8 mouse cellular contexts compared by ENCODE assay signal in genomic region chr17:36997033-36997735, GRCm38 (mm10). TPM values are rescaled to one million over a fixed set of nuclear protein-coding genes. Genes with fewer than 3 reads are reported as not detected.
DNase-seq lines count a peak whose midpoint lies in the region; ATAC-seq lines count a peak whose summit lies in the region.

No protein-coding gene starts in this region.

- ATAC-seq in granulocyte monocyte progenitor cell, adult 5-6 weeks (replicated peaks; ENCODE audit: poor library complexity, severe bottlenecking), result peak; percentile 45

- peak; percentile 28 for DNase-seq in 3134 (ENCODE audit: extremely low read depth, insufficient read length, low spot score)
- DNase-seq in NIH3T3 (ENCODE audit: low read depth), result peak; percentile 94
- peak; percentile 88 to 96 for DNase-seq in cerebellum, postnatal 14 days
- DNase-seq in kidney, postnatal 14 days, result peak; percentile 83
- peak; percentile 83 to 87 for DNase-seq in lung, adult 18-20 months
- peak; percentile 73 for DNase-seq in retina, postnatal 7 days (ENCODE audit: low read depth, low spot score)
- DNase-seq in urinary bladder, adult 2 months (ENCODE audit: low spot score), result peak; percentile 61

RNA-seq across cellular contexts. Expression of gene Zfp57, which starts 3.8 kb away (rescaled TPM):
- 1.2 TPM in 1 of 2 replicates, not detected in the other for total RNA-seq in granulocyte monocyte progenitor cell, adult 5-6 weeks (2014; fragmentation: Nextera tagmentation)
- 0.57 TPM in 1 of 2 replicates, not detected in the other for total RNA-seq in granulocyte monocyte progenitor cell, adult 5-6 weeks (2017)
- polyA plus RNA-seq in urinary bladder, adult 2 months (2012; rRNA removed), result 22.6 and 32.3 TPM in 2 replicates

RNA-seq across cellular contexts. Expression of gene H2-M5, which starts 7.8 kb away (rescaled TPM):
- not detected in 2 replicates for total RNA-seq in granulocyte monocyte progenitor cell, adult 5-6 weeks (2014; fragmentation: Nextera tagmentation)
- not detected in 2 replicates for total RNA-seq in granulocyte monocyte progenitor cell, adult 5-6 weeks (2017)
- 3.0 and 3.8 TPM in 2 replicates for polyA plus RNA-seq in urinary bladder, adult 2 months (2012; rRNA removed)

RNA-seq across cellular contexts. Expression of gene 2410137M14Rik, which starts 16.1 kb away (rescaled TPM):
- not detected in 2 replicates for total RNA-seq in granulocyte monocyte progenitor cell, adult 5-6 weeks (2014; fragmentation: Nextera tagmentation)
- not detected in 2 replicates for total RNA-seq in granulocyte monocyte progenitor cell, adult 5-6 weeks (2017)
- 0.30 and 0.56 TPM in 2 replicates for polyA plus RNA-seq in urinary bladder, adult 2 months (2012; rRNA removed)

RNA-seq across cellular contexts. Expression of gene Mog, which starts 26.0 kb away (rescaled TPM):
- not detected in 2 replicates for total RNA-seq in granulocyte monocyte progenitor cell, adult 5-6 weeks (2014; fragmentation: Nextera tagmentation)
- total RNA-seq in granulocyte monocyte progenitor cell, adult 5-6 weeks (2017), result not detected in 2 replicates
- 0.11 and 0.18 TPM in 2 replicates for polyA plus RNA-seq in urinary bladder, adult 2 months (2012; rRNA removed)

RNA-seq across cellular contexts. Expression of gene Znrd1as, which starts 38.8 kb away (rescaled TPM):
- 1.1 and 5.5 TPM in 2 replicates for total RNA-seq in granulocyte monocyte progenitor cell, adult 5-6 weeks (2014; fragmentation: Nextera tagmentation)
- total RNA-seq in granulocyte monocyte progenitor cell, adult 5-6 weeks (2017), result 9.1 and 11.2 TPM in 2 replicates
- 15.9 and 17.0 TPM in 2 replicates for polyA plus RNA-seq in urinary bladder, adult 2 months (2012; rRNA removed)

Comparison
In these comparisons a context has a peak if more than half of its experiments do, and no peak if none do; other contexts are left out.
1. Peak in every context shown above with its lines: DNase-seq and ATAC-seq.
2. DNase-seq: peak in every context shown above with its lines; median percentile 94 in NIH3T3; 92 in cerebellum, postnatal 14 days; 85 in lung, adult 18-20 months; 83 in kidney, postnatal 14 days; 73 in retina, postnatal 7 days; 61 in urinary bladder, adult 2 months; 28 in 3134.